Mouse (Mus musculus) monocyte, adult 2 months (primary cell): ENCODE measurements around the gene Fgr.
A peak's percentile ranks its signal among the peaks of the same experiment; 100 is the strongest.
"Not testable (repeated sequence)": the region's sequence is repeated elsewhere in the genome, so short reads cannot be mapped to it uniquely, and the experiment has no call there.

Experiments used
- DNase-seq, 2 experiments: peaks; one replicate each; pipeline ENCODE4 v3.0.0; 2022; ENCODE audit warnings: low spot score in 2 of 2, low read depth in 1 of 2

The Fgr gene

DNA sequence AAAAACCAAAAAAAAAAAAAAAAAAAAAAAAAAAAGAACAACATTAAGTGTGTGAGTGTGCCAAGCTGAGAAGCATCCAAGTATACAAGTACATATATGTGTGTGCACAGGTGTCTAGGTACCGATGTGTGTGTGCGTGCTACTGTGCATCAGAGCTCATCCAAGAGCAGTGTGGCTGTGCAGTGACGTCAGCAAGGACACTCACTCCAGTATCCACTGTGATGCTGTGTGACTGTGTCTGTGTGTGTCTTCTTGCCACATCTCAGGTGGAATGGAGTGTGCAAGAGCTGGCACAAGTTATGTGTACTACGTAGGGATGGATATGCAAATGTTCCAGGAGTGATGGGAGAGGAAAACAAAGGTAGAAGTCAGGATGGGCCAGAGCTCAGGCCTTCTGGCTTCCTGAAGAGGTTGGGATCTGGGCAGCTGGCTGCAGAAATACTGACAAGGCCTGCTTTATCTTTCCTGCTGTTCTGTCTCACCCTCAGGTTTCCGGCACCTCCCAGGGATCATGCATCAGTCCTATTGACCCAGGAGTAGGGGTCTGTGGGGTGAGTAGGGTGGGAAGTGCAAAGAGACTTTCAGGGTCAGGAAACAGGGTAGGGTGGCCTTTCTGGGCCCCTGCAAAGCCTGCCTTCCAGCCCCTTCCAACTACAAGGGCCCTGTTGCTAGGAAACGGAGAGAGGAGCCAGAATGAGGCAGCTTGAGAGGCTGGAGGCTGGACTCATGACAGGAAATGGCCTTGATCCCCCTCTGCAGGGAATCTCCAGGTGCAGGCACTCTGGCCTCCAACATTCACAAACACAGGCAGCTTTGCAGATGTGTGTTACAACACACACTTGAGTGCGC, 10.0 kb downstream of the Fgr start:
- no peak for DNase-seq

DNA sequence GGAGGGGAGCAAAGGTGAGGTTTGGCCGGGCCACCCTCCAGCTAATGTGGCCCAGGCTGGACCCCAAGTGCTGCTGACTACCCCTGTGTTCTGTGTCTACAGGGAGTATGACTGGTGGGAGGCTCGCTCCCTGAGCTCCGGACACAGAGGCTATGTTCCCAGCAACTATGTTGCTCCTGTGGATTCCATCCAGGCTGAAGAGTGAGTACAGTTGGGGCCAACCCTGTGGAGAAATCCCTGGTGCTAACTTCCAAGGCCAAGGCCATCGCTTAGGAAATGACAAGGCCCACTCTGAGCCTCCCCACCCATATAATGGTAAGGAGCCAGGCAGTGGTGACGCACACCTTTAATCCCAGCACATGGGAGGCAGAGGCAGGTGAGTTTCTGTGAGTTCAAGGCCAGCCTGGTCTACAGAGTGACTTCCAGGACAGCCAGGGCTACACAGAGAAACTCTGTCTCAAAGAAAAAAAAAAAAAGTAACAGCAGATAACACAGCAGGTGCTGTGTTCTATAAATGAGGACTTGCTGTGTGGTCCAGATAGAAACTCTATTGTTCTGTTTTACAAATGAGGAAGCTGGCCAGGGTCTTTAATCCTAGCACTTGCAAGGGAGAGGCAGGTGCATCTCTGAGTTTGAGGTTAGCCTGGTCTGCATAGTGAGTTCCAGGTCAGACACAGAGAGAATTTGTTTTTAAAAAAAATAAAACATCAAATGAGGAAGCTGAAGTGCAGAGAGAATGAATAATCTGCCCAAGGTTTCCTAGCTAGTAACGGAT, 14.9 kb downstream of the Fgr start:
- no peak for DNase-seq

DNA sequence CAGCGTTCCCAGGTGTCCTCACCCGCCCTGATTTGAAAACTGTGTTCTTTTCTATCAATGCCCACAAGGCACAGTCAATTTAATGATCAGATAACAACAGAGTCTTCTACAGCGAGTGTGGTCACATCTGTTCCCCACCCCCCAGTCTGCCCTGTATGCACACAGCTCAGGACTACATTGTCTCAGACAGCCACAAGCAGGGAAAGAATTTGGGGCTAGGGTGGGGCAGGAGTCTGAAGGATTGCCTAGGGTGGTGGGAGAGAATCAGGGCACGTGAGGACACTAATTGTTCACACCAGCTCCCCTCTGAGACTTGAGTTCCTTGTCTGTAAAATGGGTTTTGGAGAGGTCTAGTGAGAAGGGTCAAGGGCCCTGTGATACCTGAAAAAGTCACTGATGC, 19.7 kb downstream of the Fgr start:
- DNase-seq = no peak

DNA sequence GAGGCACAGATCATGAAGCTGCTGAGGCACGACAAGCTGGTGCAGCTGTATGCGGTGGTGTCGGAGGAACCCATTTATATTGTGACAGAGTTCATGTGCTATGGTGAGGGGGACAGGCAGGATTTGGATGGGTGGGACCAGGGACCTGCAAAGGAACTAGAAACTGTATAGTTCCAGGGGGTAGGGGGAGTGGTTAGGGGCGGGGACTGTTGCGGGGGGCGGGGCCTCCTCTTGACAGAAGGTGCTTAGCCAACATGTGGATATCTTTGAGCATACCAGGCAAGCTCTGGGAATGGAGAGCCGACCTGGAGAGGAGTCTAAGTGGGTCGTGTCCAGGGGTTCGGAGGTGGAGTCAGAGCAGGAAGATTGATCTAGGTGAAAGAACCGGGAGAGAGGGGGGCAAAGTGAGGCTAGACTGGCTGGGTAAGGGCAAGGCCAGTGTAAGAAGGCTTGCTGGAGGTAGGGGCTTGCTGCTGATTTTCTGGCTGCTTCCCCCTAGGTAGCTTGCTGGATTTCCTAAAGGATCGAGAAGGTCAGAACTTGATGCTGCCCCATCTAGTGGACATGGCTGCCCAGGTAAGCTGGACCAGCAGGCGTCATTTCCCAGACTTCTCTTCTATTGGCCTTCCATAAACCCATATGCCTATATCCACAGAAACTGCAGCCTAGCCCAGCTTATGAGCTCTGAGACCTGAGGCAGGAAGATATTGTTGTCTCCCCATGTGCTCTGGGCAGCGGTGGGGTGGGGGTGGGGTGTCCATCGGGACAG, 23.8 kb downstream of the Fgr start:
- DNase-seq = no peak

DNA sequence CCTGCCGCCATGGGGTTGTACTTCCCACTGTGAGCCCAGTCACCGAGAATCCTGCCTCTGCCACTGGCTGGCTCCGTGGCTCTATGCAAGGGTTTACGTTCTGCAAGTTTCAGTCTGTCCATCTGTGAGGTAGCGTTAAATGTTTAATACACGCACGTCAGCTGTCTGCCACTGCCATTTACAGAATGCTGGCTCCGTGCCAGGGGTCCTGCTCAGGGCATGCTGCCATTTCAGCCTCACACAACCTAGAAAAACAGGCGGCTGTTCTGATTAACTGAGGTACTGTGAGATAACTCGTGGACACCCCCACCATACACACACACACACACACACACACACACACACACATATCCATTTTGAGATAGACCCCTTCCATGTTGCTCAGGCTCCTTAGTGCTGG, 29.0 kb downstream of the Fgr start:
- DNase-seq = no peak

DNA sequence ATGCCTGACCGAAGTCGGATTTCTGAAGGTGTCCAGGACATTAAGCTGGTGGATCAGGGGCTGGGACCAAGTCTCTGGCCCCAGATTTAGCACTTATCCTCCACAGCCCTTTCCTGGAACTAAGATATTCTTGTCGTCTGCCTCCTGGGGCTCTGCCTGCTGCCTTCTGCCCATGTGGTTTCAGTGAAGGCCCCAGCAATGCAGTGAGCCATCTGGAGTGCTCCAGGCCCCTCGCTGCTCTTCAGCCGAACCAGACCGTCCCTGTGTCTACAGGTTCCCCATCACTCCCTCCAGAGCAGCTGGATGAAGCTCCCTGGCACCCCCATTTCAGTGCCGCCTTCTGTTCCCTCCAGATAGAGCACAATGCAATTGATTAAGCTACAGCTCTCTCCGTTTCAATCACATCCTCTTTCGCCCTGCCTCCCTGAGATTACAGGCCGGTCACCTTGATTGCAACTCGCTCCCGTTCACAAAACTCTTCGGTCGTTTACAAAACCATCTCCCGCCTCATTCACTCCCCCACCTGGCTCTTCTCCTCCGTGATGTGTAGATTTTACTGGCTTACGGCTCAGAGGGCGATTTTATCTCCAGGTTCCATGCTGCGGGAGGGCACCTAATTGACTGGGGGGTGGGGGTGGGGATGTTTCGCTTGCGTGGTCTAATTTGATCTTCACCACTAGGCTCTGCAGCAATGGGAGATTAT, 29.6 kb downstream of the Fgr start:
- DNase-seq = no peak

DNA sequence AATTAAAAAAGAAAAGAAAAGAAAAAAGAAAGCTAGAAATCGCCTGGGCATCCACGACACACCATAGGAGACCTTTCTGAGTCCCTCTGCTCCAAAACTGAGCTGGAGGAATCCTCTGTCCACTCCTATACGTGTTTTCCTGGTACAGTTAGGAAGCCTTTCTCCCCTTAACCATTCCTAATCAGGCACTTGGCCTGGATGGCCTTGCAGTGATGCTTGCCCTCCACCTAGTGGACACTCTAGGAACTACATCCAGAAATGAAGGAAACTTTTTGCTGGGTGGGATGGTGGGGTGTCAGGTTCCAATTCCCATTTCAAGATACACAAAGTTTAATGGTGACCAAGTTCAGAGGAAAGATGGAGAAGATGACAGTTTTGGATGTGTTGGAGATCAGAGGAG, 31.3 kb downstream of the Fgr start:
- DNase-seq = peak in 1 of 2 experiments; percentile 53

DNA sequence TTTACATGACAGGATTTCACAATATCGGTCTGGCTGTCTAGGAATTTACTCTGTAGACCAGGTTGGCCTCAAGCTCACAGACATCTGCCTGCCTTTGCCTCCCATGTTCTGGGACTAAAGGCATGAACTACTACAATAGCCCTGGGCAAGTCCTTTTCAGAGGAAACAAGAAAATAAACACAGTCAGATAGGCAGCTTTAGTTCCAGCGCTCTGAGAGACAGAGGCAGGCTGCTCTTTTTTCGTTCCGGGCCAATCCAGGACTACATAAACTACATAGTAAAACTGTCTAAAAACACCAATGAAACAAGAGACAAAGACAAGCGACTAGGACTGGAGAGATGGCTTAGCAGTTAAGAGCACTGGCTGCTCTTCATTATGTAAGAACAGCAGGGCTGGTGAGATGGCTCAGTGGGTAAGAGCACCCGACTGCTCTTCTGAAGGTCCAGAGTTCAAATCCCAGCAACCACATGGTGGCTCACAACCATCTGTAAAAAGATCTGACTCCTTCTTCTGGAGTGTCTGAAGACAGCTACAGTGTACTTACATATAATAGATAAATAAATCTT, 32.1 kb downstream of the Fgr start:
- DNase-seq = not testable (repeated sequence)

DNA sequence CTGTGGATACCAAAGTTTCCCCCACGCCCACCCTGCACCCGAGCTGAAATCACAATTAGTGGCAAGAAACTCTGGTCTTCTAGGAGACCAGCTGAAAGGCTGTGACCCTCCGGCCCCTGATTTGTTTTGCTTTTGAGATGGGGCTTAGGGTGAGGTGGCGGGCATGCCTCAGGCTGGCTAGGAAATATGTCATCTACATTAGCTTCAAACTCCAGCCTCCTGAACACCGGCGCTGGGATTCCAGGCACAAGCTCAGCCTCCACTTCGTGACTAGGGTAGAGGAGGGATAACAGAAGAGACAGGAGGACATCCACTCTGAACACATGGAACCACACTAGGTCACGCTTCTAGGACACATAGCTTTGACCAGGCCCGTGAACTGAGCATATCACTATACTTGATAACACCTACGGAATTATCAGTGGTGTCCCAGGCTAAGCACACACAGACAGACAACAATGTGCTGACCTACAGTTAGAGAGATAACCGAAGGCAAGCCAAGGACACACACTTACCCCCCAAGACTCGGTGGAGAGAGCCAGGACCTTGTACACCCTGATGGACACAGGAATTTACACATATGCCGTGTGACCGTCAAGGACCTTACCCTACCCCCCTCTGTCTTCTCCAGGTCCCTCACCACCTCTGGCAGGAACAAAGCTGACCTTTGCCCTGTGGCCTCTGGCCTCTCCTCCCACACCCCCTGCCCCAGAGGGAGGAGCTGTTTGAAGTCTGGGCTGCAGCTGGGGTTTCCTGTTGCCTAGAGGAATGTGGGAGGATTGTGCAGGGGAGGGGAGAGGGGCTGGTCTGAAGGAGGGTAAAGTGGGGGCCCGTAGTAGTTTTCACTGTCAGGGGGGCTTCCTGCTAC, 33.9 kb downstream of the Fgr start:
- no peak for DNase-seq

DNA sequence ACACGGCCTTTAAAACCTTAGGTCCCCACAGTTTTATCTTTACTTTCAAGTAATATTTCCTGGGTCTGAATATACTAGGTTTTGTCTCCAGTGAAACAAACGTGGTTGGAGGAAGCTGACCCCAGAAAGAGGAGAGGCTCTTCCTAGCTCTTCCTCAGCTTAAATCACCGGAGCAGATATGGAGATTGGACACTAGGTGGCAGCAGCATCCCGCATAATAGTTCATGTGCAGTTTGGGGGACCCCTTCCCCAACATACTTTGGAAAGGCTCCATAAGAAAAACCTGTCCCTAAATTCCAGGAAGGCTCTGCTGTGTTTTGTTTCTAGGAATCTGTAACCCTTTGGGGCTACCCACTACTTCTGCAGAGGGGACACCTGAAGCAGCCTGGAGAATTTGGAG, 35.2 kb downstream of the Fgr start:
- no peak for DNase-seq

DNA sequence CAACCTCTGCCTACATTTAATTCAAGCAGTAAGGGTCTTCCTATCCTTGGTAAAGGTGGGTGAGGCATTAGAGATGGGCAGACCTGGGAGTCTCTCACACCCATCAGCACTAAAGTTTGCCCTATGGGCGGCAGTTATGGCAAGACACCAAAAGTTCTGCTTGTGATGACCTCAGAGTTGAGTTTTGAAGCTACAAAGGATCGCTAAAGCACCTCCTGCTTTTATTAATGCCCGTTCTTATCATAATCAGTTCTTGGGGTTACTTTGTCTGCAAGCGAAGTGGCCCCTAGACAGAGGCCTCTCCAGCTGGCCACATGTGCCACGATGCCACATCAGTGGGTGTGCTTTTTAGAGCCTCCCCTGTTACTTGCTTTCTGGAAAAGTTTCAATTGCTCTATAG, 35.8 kb downstream of the Fgr start:
- DNase-seq = no peak

DNA sequence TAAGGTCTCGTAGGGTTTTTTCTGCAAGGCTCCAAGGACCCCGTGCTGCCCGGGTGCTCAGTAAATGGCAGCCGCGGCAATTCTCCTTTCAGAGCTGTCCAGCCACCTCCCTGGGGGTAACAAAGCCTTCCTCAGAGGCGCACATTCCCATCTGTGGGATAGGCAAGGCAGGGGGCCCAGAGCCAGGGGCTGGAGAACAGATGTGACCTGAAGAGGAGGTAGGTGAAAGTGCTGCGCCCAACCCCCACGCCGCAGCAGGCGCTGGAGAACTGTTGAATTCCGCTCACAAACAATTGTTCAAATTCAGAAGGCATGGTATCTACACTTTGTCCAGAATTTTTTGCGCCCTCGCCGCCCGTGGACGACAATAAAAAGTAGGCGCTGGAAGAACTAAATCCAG, 36.7 kb downstream of the Fgr start:
- no peak for DNase-seq

DNA sequence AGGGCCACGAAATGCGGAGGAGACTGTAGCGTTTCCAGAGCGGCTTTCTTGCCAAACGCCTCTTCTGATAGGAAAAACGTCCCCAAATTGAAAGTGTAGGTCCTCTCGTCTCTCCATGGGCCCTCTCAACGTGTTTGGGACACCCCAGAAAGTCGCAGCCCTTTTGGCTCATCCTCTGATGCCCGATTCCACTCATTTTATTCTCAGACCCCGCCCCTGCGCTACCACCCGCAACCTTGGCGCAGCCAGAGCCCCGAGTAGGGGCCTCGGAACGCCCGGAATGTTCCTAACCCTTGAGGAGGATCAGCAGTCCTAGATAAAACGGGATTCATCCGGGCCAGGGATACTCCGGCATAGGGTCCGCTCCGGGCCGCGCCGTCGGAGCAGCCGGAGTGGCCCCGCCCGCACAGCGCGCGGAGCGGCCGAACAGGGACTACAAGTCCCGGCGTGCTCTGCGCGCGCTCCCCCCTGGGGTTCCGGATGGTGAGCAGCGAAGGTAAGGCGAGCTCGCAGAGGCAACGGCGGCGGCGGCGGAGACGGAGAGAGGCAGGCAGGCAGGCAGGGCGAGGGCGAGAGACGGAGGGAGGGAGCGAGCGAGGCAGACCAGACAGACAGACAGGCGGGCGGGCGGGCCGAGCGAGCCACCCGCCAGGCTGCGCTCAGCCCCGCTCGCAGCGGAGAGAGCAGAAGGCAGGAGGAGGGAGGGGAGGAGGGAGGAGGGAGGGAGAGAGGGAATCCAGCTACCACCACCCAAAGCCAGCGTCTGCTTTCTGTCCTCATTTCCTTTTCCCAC, 37.3 kb downstream of the Fgr start, which contains the start of gene Ahdc1:
Gene Ahdc1 (plus strand): TSS at position 233 of the 793 bp plus-strand sequence.
- DNase-seq = peak; percentile 52 to 79

DNA sequence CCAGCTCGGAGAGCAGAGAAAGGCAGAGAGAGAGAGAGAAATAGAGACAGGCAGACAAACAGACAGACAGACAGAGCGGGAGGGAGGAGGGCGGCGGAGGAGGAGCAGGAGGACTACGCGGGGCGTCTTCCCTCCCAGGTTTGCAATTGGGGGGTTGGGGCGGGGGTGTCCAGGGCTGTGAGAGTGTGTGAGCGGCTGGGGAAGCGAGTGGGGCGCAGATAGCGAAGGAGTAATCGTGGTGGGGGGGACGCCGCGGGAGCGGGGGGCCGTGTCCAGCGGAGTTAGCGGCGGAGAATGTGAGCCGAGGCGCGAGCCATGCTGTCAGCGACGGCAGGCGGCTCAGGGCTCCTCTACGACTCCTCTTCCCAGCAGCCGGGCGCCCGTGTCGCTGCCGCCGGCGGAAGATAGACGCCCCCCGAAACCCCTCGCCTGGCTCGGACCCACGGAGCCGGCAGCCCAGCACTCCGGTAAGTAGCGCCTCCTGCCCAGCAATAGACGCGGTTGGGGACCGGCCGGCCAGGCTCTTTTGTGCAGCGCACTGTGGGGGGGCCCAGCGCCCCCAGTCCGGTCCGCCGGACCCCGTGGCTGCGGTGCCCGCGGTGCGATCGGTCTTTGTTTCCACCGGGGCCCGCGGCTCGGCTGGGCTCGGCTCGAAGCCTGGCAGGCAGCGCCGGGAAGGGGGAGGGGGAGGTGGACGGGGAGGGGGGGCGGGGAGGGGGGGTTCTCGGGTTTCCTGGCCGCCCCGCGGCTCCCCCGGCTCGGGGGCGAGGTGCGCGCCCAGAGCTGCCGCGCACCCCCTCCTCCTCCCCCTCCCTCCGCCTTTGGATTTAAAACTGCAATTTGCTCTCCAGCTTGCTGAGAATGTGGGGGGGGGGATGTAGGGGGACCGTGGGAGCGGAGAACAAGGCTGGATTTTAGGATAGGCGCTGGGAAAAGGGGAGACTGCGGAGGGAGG, 38.2 kb downstream of the Fgr start:
- no peak for DNase-seq

DNA sequence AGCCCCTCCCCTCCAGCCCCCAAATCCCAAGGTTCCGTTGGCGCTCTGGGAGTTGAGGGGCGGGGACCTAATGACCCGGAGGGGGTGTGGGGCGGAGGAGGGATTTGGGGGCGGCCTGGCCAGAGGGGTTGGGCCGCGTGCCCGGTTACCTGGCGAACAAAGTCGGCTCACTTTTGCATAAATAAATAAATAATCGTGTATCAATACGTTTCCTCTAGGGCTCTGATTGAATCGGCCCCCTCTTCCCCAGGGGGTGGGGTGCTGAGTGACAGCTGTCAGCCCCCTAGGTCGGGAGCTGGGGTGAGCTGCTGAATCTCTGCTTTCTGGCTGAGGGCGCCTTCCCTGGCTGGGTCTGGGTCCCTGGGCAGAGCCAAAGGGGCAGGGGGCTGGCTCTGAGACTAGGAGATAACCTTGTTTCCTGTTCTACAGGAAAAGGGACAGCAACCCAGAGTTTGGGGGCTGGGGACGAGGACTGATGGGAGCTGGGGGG, 38.9 kb downstream of the Fgr start:
- DNase-seq = no peak

DNA sequence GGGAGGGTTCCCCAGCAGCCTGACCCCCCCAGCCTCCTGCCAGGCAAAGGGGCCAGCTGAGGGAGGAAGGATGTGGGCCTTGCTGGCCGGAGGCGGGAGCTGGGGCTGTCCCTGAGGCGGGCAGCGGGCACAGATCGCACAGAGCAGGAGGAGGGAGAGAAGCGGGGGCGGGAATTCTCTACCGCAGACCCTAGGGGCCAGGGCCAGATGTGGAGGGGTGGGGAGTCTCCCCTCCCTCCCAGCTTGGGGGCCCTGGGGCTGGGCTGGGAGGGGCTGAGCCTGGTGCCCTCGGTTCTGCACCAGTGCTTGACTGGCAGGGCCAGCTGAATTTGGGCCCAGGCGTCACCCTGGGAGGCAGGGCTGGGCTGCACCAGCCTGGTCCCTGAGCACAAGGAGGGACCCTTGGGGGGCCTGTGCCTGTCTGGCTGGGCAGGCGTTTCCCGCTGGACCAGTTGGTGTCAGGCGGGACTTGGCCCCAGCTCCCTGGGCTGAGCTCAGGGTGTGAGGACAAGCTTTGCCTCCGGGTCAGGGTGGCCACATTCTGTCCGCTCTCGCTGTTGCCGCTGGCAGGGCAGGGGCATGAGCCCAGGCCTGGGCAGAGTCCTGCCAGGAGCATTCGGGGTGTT, 39.5 kb downstream of the Fgr start:
- no peak for DNase-seq

DNA sequence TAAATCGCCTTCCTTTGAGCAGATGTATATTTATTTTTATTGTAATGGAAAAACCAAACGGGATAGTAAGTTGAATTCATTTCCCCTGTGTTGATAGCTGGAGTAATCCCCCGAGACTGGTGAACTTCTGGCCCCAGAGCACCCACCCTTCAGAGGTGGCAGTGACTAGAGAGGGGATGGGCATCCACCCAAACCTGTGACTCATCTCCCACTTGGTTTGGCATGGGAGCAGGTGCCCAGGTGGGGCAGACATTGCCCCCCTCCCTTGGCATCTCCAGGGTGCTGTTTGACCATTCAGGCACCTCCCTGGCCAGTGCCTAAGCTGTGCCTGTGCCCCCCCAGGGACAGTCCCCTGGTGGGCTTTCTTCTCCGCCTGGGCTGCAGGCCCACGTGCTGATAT, 40.2 kb downstream of the Fgr start:
- DNase-seq = no peak
